Mouse (Mus musculus) E14TG2a.4 (cell line): ENCODE data around the gene Prss56.

Experiments
- CTCF ChIP-seq: conservative IDR thresholded peaks from 2 replicates; pipeline ENCODE4 v1.5.1; 2014; ENCODE audit warnings: low read length
- NANOG ChIP-seq: IDR thresholded peaks from 2 replicates; pipeline ENCODE4 v1.6.1; 2014; ENCODE audit warnings: borderline replicate concordance, low read length, mixed read lengths
- POU5F1 ChIP-seq: IDR thresholded peaks from 2 replicates; pipeline ENCODE4 v1.6.1; 2014; ENCODE audit warnings: low read length, borderline replicate concordance

GRCm38 (mm10) chr1:87170458-87170857, 12.7 kb upstream of the Prss56 start:
- TF ChIP-seq CTCF (no peak), NANOG (no peak), POU5F1 (no peak)
